Mouse (Mus musculus): ENCODE results near the gene Polq. TPM values are rescaled to one million over a fixed set of nuclear protein-coding genes. Genes with fewer than 3 reads are reported as not detected.

Gene Polq
- total RNA-seq (2021): 1 to 10 TPM; 1.9 to 2.2 TPM

DNA sequence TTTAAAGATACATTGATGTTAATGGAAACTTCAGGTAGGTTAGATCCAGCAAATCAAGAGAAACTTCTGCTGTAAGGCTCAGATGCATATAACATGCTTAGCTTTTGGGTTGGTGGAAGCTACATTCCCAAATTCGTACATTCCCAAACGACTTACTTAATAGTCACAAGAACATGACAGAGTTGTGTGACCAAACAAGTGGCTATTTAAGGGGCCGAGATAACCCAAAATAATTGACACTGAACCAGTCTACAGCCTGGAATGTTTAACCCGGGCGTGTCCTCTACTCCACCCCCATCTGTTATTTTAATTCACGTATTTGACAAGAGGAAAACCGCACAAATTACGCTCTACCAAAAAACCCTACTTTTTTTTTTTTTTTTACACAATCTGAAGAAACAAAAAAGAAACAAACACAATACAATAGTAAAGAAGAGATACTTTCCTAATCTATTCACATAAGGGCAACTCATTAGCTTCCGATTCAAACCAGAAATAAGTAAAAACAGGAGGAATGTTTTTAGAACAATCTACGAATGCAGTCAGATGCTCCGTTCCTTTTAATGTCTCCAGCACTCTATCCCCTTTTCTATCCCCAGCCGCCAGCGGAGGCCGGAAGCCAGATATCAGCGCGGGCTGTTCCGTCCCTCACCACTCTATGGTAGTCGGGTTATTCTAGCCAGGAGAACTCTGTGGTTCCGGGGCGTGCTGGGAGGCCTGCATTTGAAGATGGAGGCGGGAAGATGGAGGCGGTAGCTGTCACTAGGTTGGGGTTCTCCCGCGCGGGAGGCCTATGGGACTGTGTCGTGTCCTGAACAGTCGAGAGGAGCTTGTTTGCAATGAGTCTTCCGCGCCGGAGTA lies at the start of gene Polq:
Gene Polq (plus strand): TSS at position 726 of the 861 bp plus-strand sequence.
- intact Hi-C loops (cut with DNase I): loop anchor here (5.0 kb wide), 1 partner anchor 134 kb away; the partner anchor contains the start of genes Eaf2 and Golgb1
- DNase-seq (ENCODE audit: low spot score): peak; percentile 76

DNA sequence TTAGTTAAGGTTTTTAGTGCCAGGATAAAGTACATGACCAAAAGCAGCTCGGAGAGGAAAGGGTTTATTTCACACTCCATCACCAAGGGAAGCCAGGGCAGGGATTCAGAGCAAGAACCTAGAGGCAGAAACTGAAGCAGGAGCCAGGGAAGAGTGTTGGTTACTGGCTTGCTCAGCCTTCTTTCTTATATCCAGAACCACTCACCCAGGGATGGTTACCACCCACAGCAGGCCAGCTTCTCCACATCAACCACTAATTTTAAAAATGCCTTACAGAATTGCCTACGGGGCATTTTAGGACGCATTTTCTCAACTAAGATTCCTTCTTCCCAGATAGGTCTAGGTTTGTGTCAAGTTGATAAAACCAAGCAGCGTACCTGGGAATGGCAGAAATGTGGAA lies 48.2 kb upstream of the Polq start:
- intact Hi-C loops (cut with DNase I): no loop called here
- no peak for DNase-seq (ENCODE audit: low spot score)

DNA sequence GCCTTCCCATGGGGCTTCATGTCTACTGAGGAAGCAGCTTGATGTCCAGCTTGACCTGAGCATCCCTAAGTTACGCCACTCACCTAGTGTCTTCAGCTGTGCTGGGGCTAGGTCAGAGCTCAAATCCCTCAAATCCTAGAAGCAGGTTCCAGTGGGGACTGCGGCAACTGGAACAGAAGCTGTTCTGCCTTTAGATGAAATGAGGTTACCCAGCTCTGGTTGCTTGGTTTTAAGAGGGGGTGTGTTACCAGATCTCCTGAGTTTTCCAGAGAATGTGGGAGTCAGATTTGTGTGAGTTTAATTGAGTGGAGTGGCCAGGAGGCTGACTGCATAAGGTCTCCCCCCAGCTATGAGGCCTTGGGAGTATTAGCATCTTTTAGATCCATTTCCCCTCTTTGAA lies 32.5 kb upstream of the Polq start:
- intact Hi-C loops (cut with DNase I): no loop called here
- no peak for DNase-seq (ENCODE audit: low spot score)

DNA sequence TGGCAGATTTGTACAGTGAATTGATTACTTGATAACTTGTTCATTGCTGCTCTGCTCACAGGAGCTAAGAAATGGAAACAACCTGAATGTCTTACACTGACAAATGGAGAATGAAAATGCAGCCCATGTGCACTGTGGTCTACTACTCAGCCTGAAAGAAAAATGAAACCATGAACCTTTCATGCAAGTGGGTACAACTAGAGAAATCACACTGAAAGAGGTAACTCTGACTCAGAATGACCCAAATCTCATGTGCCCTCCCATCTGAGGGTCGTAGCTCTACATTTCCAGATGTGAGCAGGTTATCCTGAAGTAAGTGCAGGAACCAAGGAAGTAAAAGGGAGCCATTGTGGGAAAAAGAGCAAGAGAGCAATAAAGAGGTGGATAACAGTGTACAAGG lies 27.8 kb upstream of the Polq start:
- intact Hi-C loops (cut with DNase I): no loop called here
- no peak for DNase-seq (ENCODE audit: low spot score)

DNA sequence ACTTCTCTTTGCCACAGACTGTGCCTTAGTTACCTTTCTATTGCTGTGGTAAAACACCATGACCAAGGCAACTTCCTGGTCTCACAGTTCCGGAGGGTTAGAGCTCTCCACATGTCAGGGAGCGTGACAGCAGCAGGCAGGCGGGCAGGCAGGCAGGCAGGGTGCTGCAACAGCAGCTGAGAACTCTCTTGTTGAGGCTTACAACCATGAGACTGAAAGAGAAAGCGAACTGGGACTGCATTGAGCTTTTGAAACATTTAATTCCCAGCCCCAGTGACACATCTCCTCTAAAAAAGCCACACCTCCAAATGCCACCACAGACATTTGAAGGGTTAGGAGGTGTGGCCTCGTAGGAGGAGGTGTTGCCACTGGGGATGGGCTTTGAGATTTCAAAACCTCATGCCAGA lies 25.9 kb upstream of the Polq start:
- DNase-seq (ENCODE audit: low spot score): no peak
- intact Hi-C loops (cut with DNase I): loop anchor here (5.0 kb wide), 1 partner anchor 38 kb away; no protein-coding TSS in a partner anchor

DNA sequence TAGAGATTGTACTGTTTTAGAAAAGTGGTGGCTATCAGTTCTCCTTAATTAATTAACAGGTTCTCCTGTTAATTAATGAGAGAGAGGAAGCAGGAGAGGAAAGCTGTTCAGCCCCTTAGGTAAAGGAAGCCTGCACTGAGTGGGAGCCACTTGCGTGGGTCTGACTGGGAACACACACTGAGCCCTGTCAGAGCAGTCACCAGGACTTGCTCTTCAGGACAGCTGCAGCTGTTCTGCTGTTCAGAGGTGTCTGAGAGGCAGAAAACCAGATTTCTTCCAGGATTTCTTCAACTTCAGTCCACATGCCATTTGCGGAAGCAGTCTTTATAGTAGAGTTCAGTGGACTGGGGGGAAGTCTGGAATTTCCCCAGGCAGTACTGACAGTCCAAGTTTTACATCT lies 24.2 kb upstream of the Polq start:
- no peak for DNase-seq (ENCODE audit: low spot score)
- intact Hi-C loops (cut with DNase I): loop anchor here (5.0 kb wide), 1 partner anchor 40 kb away; no protein-coding TSS in a partner anchor

DNA sequence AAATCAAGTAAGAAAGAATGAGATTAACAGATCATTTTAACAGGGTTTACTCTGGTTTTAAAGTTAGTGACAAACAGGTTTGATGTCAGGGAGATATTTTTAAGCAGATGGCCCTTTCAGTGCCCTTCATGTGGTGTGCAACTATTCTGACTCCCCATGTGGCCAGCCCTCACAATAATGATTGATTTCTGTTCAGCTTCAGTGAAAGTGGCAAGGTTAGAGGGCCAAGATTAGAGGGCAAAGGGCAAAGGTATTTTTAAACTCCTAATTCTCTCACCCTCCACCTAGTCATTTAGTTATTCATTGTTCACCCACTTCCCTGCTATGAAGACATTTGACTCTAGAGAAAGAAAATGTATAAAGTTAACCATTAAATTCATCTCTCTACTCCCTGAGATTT lies 23.5 kb upstream of the Polq start:
- DNase-seq (ENCODE audit: low spot score): no peak
- intact Hi-C loops (cut with DNase I): loop anchor here (5.0 kb wide), 1 partner anchor 41 kb away; no protein-coding TSS in a partner anchor

DNA sequence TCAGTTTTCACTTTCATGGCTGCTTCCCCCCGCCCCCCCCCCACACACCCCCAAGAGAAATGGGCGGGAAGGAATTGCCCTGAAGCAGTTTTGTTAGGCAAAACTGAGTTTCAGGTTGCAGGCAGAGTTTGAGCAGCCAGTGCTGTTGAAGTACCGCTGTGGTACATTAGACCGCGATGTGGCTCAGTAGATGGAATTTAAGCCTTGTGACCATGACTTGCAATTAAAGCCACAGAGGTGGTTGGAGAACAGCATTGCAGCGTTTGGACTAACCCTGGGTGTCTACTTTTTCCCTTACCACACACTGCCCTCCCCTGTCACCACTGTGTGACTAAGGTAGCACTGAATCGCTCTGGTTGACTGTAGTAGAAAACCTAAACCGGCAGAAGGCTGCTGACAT lies 22.1 kb upstream of the Polq start:
- intact Hi-C loops (cut with DNase I): loop anchor here (5.0 kb wide), 1 partner anchor 42 kb away; no protein-coding TSS in a partner anchor
- DNase-seq (ENCODE audit: low spot score): no peak

DNA sequence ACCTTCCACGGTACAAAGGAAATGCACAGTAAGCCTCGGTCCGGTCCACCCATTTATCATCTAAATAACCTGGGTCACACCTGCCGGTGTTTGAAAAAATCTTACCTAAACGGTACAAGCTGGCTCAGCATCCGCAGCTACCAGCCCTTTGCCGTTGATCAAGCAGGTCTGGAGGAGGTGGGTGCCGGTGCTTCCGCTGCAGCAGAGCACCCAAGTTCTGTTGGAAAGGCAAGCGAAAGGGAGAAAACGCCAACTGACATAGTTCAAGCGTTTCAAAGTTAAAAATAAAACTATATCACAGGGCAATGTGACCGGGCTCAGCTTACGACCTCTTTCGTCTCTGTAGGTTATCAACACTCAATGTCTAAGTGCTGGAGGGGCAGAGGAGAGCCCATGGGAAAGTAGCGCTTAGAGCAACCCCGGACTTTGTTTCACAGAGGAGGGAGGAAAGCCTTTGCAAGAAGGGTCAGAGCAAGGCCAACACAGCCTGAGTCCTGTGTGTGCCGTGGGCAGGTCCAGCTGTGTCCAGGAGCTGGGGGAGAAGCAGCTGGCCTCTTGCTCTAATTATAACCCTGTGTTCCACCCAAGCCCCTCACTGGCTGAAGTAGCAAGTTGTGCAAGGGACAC lies 21.5 kb upstream of the Polq start, which contains the start of gene Fbxo40:
Gene Fbxo40 (minus strand): TSS at position 469 of the 627 bp plus-strand sequence.
- intact Hi-C loops (cut with DNase I): loop anchor here (5.0 kb wide), 1 partner anchor 43 kb away; no protein-coding TSS in a partner anchor
- no peak for DNase-seq (ENCODE audit: low spot score)

DNA sequence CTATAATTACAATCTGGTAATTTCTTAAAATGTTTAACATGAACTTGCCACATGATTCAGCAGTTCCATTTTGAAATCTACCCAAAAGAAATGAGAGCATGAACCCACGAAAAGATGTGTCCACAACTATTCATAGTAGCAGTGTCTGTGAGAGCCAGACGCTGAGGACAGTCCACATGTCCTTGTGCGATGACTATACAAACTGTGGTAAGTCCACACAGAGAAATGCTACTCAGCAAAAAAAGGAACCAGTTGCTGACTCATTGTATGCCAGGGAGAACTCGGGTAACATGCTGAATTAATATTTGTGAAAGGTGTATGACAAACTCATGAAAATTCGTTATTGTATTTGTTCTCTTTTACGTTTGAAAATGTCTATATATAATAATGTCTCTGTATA lies 13.9 kb upstream of the Polq start:
- no peak for DNase-seq (ENCODE audit: low spot score)
- intact Hi-C loops (cut with DNase I): no loop called here

DNA sequence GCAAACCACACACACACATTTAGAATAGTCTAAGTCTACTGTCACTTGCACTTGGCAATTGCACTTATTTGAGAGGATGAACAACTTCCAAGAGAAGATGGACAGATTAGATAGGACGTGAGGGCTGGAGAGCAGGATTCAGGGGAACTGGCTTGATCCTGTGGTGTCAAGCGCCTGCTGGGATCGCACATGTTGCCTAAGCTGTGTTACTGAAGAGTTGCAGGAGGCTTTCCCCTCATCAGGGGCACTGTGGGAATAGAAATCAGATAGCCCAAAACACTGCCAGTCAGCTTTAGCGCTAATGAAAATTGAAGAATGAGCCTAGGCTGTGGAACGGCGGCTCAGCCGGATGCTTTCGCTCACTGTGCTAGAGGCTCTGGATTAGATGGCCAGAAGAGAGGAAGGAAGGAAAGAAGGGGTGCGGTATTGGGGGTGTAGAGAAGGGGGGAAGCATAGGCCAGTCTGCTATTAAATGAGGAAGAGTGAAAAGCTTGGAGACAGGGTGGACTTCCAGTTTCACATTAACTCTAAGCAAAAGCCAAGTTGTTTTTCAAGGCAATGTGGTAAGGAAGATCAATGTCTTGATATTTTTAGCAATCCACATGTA lies 12.1 kb upstream of the Polq start:
- no peak for DNase-seq (ENCODE audit: low spot score)
- intact Hi-C loops (cut with DNase I): no loop called here

DNA sequence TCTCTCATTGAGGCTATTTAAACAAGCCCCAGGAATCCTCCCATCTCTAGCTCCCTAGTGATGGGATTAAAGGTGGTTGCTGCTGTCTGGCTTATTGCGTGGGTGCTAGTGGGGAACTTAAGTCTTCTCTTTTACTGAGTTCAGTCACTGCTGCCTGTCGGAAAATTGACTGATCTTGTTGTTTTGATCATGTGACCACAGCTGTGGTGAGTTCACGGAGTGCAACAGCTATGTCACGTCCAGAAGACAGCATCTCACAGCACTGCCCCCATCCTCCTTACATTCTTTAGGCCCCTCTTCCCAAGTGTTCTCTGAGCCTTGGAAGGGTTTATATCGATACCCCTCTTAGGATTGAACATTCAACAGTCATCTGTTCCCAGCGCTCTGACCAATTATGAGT lies 2.3 kb upstream of the Polq start:
- intact Hi-C loops (cut with DNase I): loop anchor here (2.0 kb wide), 1 partner anchor 536 kb away; no protein-coding TSS in a partner anchor

DNA sequence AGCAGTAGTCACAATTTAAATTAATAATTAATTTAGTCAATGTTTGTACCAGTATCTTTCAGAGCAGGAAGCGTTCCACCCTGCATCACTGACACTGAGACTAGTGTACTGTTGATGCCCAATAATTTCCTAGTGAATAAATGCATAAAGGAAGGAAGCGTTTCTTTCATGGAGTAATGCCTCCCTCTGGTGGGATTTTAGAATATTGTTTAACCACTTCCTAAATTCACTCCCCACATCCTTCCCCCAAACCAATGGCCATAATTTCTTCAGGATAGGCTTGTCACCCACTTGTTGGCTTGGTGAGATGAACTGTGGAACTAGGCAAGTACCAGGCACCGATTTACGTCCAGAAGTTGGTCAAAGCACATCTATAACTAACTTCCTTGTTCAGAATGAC lies 1.2 kb upstream of the Polq start:
- DNase-seq (ENCODE audit: low spot score): no peak
- intact Hi-C loops (cut with DNase I): loop anchor here (5.0 kb wide), 1 partner anchor 133 kb away; the partner anchor contains the start of genes Eaf2 and Golgb1

More for the DNA sequence above, 2.3 kb upstream of the Polq start:
- no peak for DNase-seq (ENCODE audit: low spot score)

DNA sequence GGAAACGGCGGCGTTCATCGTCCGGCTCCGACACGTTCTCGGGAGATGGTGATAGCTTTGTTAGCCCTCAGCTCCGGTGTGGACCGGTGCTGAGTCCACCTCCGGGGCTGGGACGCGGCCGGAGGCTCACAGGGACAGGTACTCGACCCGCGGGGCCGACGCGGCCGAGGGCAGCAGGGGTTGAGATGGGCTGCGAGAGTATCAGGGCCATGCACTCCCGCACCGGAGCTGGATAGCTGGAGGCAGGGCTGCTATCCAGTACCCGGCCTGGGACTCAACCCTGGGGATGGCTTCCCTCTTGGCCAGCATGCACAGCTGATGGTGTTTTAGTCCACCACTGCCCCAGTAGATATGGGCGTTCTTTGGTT lies 320 bp downstream of the Polq start:
- intact Hi-C loops (cut with DNase I): loop anchor here (2.0 to 5.0 kb wide), 2 partner anchors 71 to 135 kb away; partner anchors contain the start of genes Eaf2 and Golgb1
- DNase-seq (ENCODE audit: low spot score): no peak

DNA sequence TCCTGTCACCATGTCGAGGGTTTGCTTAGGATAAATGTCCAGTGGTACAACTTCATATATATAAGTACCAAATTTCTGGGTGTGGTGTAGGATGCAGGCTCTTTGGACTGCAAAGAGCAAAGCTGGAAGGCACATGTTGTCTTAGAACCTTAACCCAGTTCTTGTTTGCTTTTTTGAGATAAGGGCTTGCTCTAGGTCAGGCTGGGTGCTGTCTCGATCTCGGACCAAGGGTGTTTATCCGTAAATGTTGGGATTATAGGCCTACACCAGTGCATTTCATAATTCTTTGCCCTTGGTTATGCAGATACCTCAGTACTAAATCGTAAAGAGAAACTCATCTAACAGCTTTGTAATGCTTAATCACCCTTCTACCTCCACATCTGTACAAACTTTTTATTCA lies 750 bp downstream of the Polq start:
- no peak for DNase-seq (ENCODE audit: low spot score)
- intact Hi-C loops (cut with DNase I): loop anchor here (2.0 to 5.0 kb wide), 2 partner anchors 72 to 135 kb away; partner anchors contain the start of genes Eaf2 and Golgb1

DNA sequence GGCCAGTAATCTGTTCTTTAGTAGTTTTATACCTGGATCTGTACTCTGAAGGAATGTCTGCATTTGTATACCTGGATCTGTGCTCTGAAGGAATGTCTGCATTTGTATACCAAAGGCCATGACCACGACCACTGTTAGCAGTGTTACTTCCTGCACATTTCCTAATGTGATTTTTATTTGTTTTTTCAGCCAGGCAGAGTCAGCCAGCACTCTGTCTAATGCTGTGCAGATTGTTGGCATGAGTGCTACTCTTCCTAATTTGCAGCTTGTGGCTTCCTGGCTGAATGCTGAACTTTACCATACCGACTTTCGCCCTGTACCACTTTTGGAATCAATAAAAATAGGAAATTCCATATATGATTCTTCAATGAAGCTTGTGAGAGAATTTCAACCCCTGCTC lies 16.0 kb downstream of the Polq start:
- intact Hi-C loops (cut with DNase I): no loop called here
- no peak for DNase-seq (ENCODE audit: low spot score)

DNA sequence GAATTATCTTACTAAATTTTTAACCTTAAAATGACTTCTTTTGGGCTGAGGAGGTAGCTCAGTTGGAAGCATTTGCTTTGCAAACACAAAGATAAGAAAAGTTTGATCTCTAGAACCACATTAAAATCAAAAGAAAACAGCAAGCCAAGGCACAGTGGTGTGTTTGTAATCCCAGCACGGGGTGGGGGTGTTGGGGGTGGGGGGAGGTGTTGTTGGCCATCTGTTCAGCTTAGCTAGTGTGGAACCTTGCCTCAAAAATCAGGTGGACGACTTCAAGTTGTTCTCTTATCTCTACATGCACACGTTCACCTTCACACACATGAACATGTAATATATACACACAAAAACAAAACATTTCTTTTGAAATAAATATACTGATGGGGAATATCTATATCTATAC lies 20.4 kb downstream of the Polq start:
- no peak for DNase-seq (ENCODE audit: low spot score)
- intact Hi-C loops (cut with DNase I): no loop called here

DNA sequence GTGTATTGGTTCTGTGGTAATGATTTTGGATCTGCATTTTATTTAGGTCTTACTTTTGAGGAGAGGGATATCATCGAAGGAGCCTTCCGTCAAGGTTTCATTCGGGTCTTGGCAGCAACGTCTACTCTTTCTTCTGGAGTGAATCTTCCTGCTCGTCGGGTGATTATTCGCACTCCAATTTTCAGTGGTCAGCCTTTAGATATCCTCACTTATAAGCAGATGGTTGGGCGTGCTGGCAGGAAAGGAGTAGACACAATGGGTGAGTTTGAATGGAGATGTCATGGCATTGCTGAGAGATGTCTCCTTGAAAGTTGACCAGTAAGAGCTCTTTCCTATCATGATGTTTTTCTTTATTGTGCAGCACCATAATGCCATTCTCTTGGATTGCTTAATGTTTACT lies 23.2 kb downstream of the Polq start:
- no peak for DNase-seq (ENCODE audit: low spot score)
- intact Hi-C loops (cut with DNase I): no loop called here

DNA sequence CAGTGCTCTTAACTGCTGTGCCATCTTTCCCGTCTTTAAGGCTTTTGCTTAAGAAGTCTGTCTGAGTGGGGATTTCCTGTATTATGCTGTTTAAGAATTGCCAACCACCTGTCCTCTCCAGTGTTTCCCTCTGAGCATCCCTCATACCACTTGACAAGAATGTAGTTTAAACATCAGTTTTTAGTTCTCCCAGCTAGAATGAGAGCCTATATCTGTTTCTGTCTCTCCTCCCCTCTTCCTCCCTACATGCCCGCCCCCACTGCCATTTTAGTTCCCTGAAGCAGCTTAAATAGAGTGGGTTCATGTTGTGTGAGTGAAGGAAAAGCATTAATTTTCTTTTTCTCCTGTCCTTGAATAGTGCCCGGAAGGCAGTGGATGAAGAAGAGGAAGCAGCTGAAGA lies 48.0 kb downstream of the Polq start:
- intact Hi-C loops (cut with DNase I): no loop called here
- no peak for DNase-seq (ENCODE audit: low spot score)

DNA sequence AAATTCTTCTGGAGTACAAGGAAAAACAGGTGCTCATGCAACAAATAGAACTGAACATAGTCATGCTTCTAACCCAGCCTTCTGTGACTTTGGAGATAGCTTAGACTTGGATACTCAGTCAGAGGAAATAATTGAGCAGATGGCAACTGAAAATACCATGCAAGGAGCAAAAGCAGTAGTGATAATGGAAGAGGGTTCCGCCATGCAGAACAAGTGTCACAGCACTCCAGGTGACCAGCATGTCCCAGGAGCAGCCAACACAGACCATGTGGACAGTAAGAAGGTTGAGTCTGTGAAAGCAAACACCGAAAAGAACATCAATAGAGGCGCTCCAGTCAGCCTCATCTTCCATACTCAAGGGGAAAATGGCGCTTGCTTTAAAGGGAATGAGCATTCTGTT lies 49.7 kb downstream of the Polq start:
- intact Hi-C loops (cut with DNase I): no loop called here

More for the DNA sequence above, 49.7 kb downstream of the Polq start:
- DNase-seq (ENCODE audit: low spot score): no peak

Data from heart, postnatal 25 days (tissue).